Mouse (Mus musculus) liver, embryonic 14.5 days (tissue): ENCODE data around the gene Ints6. TPM values are rescaled to one million over a fixed set of nuclear protein-coding genes. Genes with fewer than 3 reads are reported as not detected.

Experiments used
- ATAC-seq: fragments of 200-750 bp; cut with Nextera tagmentation; 2 replicates; pipeline ENCODE4 v1.8.0; 2017; ENCODE audit warnings: moderate number of reproducible peaks, mild to moderate bottlenecking, moderate library complexity; ENCODE audit not compliant: insufficient read depth
- DNase-seq, 3 experiments: peaks; one replicate each; pipeline ENCODE4 v3.0.0-alpha.2; 2012 to 2013; ENCODE audit warnings: low read depth in 3 of 3, low spot score in 3 of 3
- H3K27ac ChIP-seq: fragments of 300-500 bp; sonication (generic); 2 replicates; pipeline ENCODE4 v1.5.1; 2014; ENCODE audit warnings: moderate library complexity, mild to moderate bottlenecking, control low read depth, inconsistent platforms
- H3K27me3 ChIP-seq: fragments of 300-500 bp; sonication (generic); 2 replicates; pipeline ENCODE4 v1.6.1; 2014; ENCODE audit warnings: mild to moderate bottlenecking, low read length, moderate library complexity; ENCODE audit not compliant: control insufficient read depth, insufficient read depth
- H3K36me3 ChIP-seq: fragments of 300-500 bp; sonication (generic); replicated peaks from 2 replicates; pipeline ENCODE4 v1.6.1; 2014; ENCODE audit warnings: low read depth; ENCODE audit not compliant: control insufficient read depth, insufficient read depth
- H3K4me1 ChIP-seq, 2 experiments: fragments of 200-500 bp in 1 of 2; fragments of 300-500 bp in 1 of 2; sonication (generic) in 1 of 2; replicated peaks; 2 replicates each; pipeline ENCODE4 v1.6.1; 2012 to 2014; ENCODE audit warnings: antibody characterized with exemption in 1 of 2, inconsistent platforms in 1 of 2, low read length in 1 of 2; ENCODE audit not compliant: control insufficient read depth in 2 of 2, insufficient read depth in 2 of 2
- H3K4me2 ChIP-seq: fragments of 300-500 bp; sonication (generic); 2 replicates; pipeline ENCODE4 v1.6.1; 2014; ENCODE audit warnings: low read depth, mild to moderate bottlenecking, control low read depth, moderate library complexity
- H3K4me3 ChIP-seq, 2 experiments: fragments of 200-500 bp in 1 of 2; fragments of 300-500 bp in 1 of 2; sonication (generic) in 1 of 2; 2 replicates each; pipeline ENCODE4 v1.5.1; 2012 to 2014; ENCODE audit warnings: low read depth in 2 of 2, low read length in 2 of 2, mild to moderate bottlenecking in 2 of 2, control low read depth in 1 of 2, inconsistent platforms in 1 of 2, moderate library complexity in 1 of 2; ENCODE audit not compliant: insufficient read depth in 1 of 2
- H3K9ac ChIP-seq: fragments of 300-500 bp; sonication (generic); replicated peaks from 2 replicates; pipeline ENCODE4 v1.6.1; 2014; ENCODE audit warnings: mild to moderate bottlenecking, control low read depth, moderate library complexity
- H3K9me3 ChIP-seq: fragments of 300-500 bp; sonication (generic); 2 replicates; pipeline ENCODE4 v1.6.1; 2016; ENCODE audit warnings: low read length, mixed read lengths; ENCODE audit not compliant: control insufficient read depth
- CTCF ChIP-seq: IDR thresholded peaks from 2 replicates; pipeline ENCODE4 v1.5.1; 2016; ENCODE audit warnings: antibody characterized with exemption, low read depth, control low read depth
- EP300 ChIP-seq: IDR thresholded peaks from 2 replicates; pipeline ENCODE4 v1.6.1; 2016; ENCODE audit warnings: antibody characterized with exemption, low read depth
- WGBS: fragments of 180-500 bp; shearing (Covaris S2); extraction: QIAGEN DNeasy Blood & Tissue Kit; methylation state at CpG from one replicate; pipeline ENCODE4 v1.1.7; 2014; ENCODE audit not compliant: insufficient replicate concordance; 5-methylcytosine and 5-hydroxymethylcytosine counted together
- polyA plus RNA-seq, 2 experiments: library from polyadenylated mRNA; depleted of rRNA in 1 of 2; stranded (reverse) in 1 of 2; unstranded in 1 of 2; fragments of >200 nt; fragmentation: Nextera tagmentation in 1 of 2; extraction: Ambion mirVana in 1 of 2; gene quantifications; 2 replicates each; pipeline versions ENCODE4 v1.2.1 to v1.2.3; 2012 to 2014

Gene Ints6
- polyA plus RNA-seq, 2 experiments, result 8.1 to 15.3 TPM

- no peak for DNase-seq
- Histone ChIP-seq H3K27ac (no peak overlapping the region), H3K4me2 (peak overlapping the region; percentile 70), H3K27me3 (no peaks in the 10 kb centered on the region), H3K9me3 (no peaks in the 10 kb centered on the region), H3K9ac (peak overlapping the region; percentile 88; the same call in 1 of the 2 replicates), H3K36me3 (peaks cover 18% of the 10 kb centered on the region), H3K4me3 (peak overlapping the region in 1 of 2 experiments; percentile 93; a peak in 2 of 4 replicates), H3K4me1 (peaks cover 25 to 29% of the 10 kb centered on the region in 2 experiments)
- WGBS, result 84% methylated on average over 5 of the region's 5 CpGs
- ATAC-seq, result no peak
- TF ChIP-seq CTCF (no peak), EP300 (no peak)
Observed at GRCm38 (mm10) chr14:62758714-62759113, 2.3 kb downstream of the Ints6 start.

- TF ChIP-seq EP300 (0 out of 2 replicates have a peak, but pooled peaks have one; percentile 7), CTCF (no peak)
- Histone ChIP-seq H3K27ac (peak overlapping the region; percentile 53), H3K36me3 (peaks cover 19% of the 10 kb centered on the region), H3K27me3 (no peaks in the 10 kb centered on the region), H3K9ac (no peak overlapping the region; the same call in 1 of the 2 replicates), H3K4me2 (peak overlapping the region; percentile 41), H3K4me3 (no peak overlapping the region), H3K9me3 (no peaks in the 10 kb centered on the region), H3K4me1 (peaks cover 22 to 28% of the 10 kb centered on the region in 2 experiments)
- no peak for DNase-seq
- WGBS, result 50% methylated on average over 1 of the region's 1 CpGs
- no peak for ATAC-seq
Observed at GRCm38 (mm10) chr14:62755095-62755640, 5.8 kb downstream of the Ints6 start.

GRCm38 (mm10) chr14:62751479-62751878, 9.5 kb downstream of the Ints6 start:
- peak; percentile 86 for ATAC-seq
- Histone ChIP-seq H3K27ac (peak overlapping the region; percentile 75), H3K4me3 (no peak overlapping the region), H3K4me2 (peak overlapping the region; percentile 53), H3K9ac (no peak overlapping the region), H3K36me3 (peaks cover 7% of the 10 kb centered on the region), H3K9me3 (no peaks in the 10 kb centered on the region), H3K4me1 (peaks cover 17 to 25% of the 10 kb centered on the region in 2 experiments), H3K27me3 (no peaks in the 10 kb centered on the region)
- TF ChIP-seq CTCF (no peak), EP300 (peak; percentile 46)
- DNase-seq, result peak; percentile 59 to 60 (median 60)
- WGBS, result 24% methylated on average over 2 of the region's 2 CpGs

- TF ChIP-seq CTCF, result no peak
- TF ChIP-seq EP300, result no peak
Observed at GRCm38 (mm10) chr14:62735646-62736045, 25.3 kb downstream of the Ints6 start.

GRCm38 (mm10) chr14:62733666-62734065, 27.3 kb downstream of the Ints6 start:
- H3K27me3 ChIP-seq, result no peaks in the 10 kb centered on the region
- 0 out of 4 replicates have a peak, but pooled peaks cover 0 to 2% of the 10 kb centered on the region in 2 experiments for H3K4me1 ChIP-seq
- H3K4me3 ChIP-seq, result no peak overlapping the region
- ATAC-seq (no peak), DNase-seq (no peak)
- H3K4me2 ChIP-seq, result no peak overlapping the region
- H3K36me3 ChIP-seq, result peaks cover 26% of the 10 kb centered on the region
- H3K9ac ChIP-seq, result no peak overlapping the region
- H3K9me3 ChIP-seq, result no peaks in the 10 kb centered on the region
- no peak overlapping the region for H3K27ac ChIP-seq
- WGBS, result 72% methylated on average over 2 of the region's 2 CpGs
- TF ChIP-seq CTCF, result no peak
- TF ChIP-seq EP300, result no peak

More at GRCm38 (mm10) chr14:62735646-62736045, 25.3 kb downstream of the Ints6 start:
- Histone ChIP-seq H3K4me2 (no peak overlapping the region), H3K9me3 (no peaks in the 10 kb centered on the region), H3K27me3 (no peaks in the 10 kb centered on the region), H3K4me3 (no peak overlapping the region), H3K9ac (no peak overlapping the region), H3K36me3 (peaks cover 27% of the 10 kb centered on the region), H3K4me1 (0 out of 4 replicates have a peak, but pooled peaks cover 0 to 2% of the 10 kb centered on the region in 2 experiments), H3K27ac (no peak overlapping the region)
- no peak for ATAC-seq
- no peak for DNase-seq
- WGBS, result 70% methylated on average over 1 of the region's 1 CpGs
